Mouse (Mus musculus): ENCODE data around the gene Tbce. TPM values are rescaled to one million over a fixed set of nuclear protein-coding genes. Genes with fewer than 3 reads are reported as not detected.
"Not testable (repeated sequence)": the region's sequence is repeated elsewhere in the genome, so short reads cannot be mapped to it uniquely, and the experiment has no call there.

The Tbce gene
- total and polyA plus RNA-seq, 3 experiments: 2.6 to 88.8 (median 56.1) TPM

DNA sequence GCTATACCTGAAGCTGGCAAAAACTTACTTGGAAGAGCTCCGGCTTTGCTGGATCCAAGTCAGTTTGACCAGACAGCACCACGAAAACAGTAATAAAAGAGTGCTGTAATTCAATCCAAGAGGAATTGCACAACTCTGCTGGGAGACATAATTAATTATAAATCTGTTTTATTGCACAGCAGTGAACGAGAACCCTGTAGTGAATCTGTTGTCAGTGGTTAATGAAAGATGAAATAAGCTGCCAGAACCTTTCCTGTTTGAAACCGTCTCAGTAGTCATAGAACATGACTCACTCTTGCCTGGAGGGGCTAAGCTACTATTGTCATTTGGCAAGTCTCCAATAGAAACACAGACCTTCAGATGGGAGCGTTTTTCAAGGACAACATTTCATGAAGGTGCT, 748 bp upstream of the Tbce start:
- no peak for ATAC-seq (ENCODE audit: extremely low read depth, insufficient number of reproducible peaks, low FRiP score, poor library complexity, severe bottlenecking)
- Histone ChIP-seq H3K4me3 (ENCODE audit: low read depth, low read length) (peak overlapping the region; percentile 87), H3K4me1 (ENCODE audit: insufficient read depth, low read depth, low read length) (peaks cover 29% of the 10 kb centered on the region), H3K27me3 (ENCODE audit: insufficient read depth, low read length) (no peaks in the 10 kb centered on the region), H3K9me3 (replicated peaks) (no peaks in the 10 kb centered on the region), H3K36me3 (replicated peaks) (peaks cover 10% of the 10 kb centered on the region)
- no peak for TF ChIP-seq POLR2AphosphoS5 (IDR thresholded peaks at IDR 0.05; ENCODE audit: insufficient replicate concordance, low read depth, low read length)
- no peak for TF ChIP-seq CTCF (IDR thresholded peaks at IDR 0.05; ENCODE audit: low read depth, low read length)
- TF ChIP-seq GATA2 (IDR thresholded peaks at IDR 0.05; ENCODE audit: borderline replicate concordance, low read depth, low read length): no peak
- TF ChIP-seq TAL1 (conservative IDR thresholded peaks at IDR 0.05; ENCODE audit: low read depth, low read length): no peak
- TF ChIP-seq GATA1 (IDR thresholded peaks at IDR 0.05; ENCODE audit: borderline replicate concordance, low read length): no peak
- DNase-seq (ENCODE audit: low spot score): no peak

DNA sequence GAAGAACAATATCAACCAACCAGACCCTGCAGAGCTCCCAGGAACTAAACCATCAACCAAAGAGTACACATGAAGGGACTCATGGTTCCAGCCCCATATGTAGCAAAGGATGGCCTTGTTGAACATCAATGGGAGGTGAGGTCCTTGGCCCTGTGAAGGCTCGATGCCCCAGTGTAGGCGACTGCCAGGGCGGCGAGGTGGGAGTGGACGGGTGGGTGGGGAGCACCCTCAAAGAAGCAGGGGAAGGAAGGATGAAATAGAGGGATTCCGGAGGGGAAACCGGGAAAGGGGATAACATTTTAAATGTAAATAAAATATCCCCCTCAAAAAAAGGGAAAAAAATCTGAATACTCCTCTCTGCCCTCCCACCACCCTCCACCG, 537 bp downstream of the Tbce start:
- no peak for DNase-seq (ENCODE audit: low spot score)
- no peak for ATAC-seq (ENCODE audit: extremely low read depth, insufficient number of reproducible peaks, low FRiP score, poor library complexity, severe bottlenecking)
- TF ChIP-seq GATA1 (IDR thresholded peaks at IDR 0.05; ENCODE audit: borderline replicate concordance, low read length) (no peak), POLR2AphosphoS5 (IDR thresholded peaks at IDR 0.05; ENCODE audit: insufficient replicate concordance, low read depth, low read length) (no peak), GATA2 (IDR thresholded peaks at IDR 0.05; ENCODE audit: borderline replicate concordance, low read depth, low read length) (no peak), CTCF (IDR thresholded peaks at IDR 0.05; ENCODE audit: low read depth, low read length) (no peak), TAL1 (conservative IDR thresholded peaks at IDR 0.05; ENCODE audit: low read depth, low read length) (no peak)
- Histone ChIP-seq H3K4me1 (ENCODE audit: insufficient read depth, low read depth, low read length) (peaks cover 42% of the 10 kb centered on the region), H3K36me3 (replicated peaks) (peaks cover 10% of the 10 kb centered on the region), H3K9me3 (replicated peaks) (no peaks in the 10 kb centered on the region), H3K4me3 (ENCODE audit: low read depth, low read length) (peak overlapping the region; percentile 87), H3K27me3 (ENCODE audit: insufficient read depth, low read length) (no peaks in the 10 kb centered on the region)

DNA sequence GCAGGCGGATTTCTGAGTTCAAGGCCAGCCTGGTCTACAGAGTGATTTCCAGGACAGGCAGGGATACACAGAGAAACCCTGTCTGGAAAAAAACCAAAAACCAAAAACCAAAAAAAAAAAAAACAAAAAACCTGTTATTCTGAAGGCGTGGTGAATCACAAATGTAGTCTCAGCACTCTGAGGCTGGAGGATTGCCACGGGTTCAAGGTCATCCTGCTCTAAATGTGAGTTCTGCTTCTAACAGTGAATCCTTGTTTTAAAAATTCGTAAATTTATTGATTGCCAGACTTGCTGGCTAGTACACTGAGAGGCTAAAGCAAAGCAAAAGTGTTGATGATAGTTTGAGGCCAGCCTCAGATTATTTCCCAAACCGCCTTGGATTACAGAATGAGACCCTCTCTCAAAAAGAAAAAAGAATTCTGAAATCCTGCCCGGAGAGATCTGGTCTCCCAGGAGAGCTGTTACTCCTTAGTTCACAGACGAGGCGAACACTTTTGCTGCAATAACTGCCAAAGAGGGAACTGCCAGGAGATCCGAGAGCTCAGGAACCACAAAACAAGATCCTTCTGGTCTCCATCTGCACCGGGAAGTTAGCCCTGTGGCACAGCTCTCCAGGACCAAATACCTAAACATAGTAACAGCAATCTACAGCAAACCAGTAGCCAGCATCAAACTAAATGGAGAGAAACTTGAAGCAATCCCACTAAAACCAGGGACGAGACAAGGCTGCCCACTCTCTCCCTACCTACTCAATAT, 3.4 kb downstream of the Tbce start:
- ATAC-seq (ENCODE audit: extremely low read depth, insufficient number of reproducible peaks, low FRiP score, poor library complexity, severe bottlenecking) (no peak), DNase-seq (ENCODE audit: low spot score) (no peak)
- Histone ChIP-seq H3K36me3 (replicated peaks) (peaks cover 15% of the 10 kb centered on the region), H3K9me3 (replicated peaks) (no peaks in the 10 kb centered on the region), H3K4me3 (ENCODE audit: low read depth, low read length) (no peak overlapping the region), H3K27me3 (ENCODE audit: insufficient read depth, low read length) (no peaks in the 10 kb centered on the region), H3K4me1 (ENCODE audit: insufficient read depth, low read depth, low read length) (peaks cover 58% of the 10 kb centered on the region)
- no peak for TF ChIP-seq GATA1 (IDR thresholded peaks at IDR 0.05; ENCODE audit: borderline replicate concordance, low read length)
- TF ChIP-seq POLR2AphosphoS5 (IDR thresholded peaks at IDR 0.05; ENCODE audit: insufficient replicate concordance, low read depth, low read length): no peak

DNA sequence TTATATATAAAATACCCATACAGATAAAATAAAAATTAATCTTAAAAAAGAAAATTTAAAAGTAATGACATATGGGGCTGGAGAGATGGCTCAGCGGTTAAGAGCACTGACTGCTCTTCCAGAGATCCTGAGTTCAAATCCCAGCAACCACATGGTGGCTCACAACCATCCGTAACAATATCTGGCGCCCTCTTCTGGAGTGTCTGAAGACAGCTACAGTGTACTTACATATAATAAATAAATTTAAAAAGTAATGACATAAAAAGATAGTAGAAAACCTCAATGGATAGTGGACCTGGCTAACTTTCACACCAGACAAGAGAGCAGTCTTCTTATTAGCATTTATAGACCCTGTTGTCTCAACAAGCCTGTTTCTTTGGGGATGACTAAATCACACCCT, 4.1 kb downstream of the Tbce start:
- not testable (repeated sequence) for H3K4me3 ChIP-seq (ENCODE audit: low read depth, low read length); DNase-seq (ENCODE audit: low spot score); H3K27me3 ChIP-seq (ENCODE audit: insufficient read depth, low read length); H3K9me3 ChIP-seq (replicated peaks); ATAC-seq (ENCODE audit: extremely low read depth, insufficient number of reproducible peaks, low FRiP score, poor library complexity, severe bottlenecking)
- H3K4me1 ChIP-seq (ENCODE audit: insufficient read depth, low read depth, low read length): peaks cover 56% of the 10 kb centered on the region
- peaks cover 19% of the 10 kb centered on the region for H3K36me3 ChIP-seq (replicated peaks)

DNA sequence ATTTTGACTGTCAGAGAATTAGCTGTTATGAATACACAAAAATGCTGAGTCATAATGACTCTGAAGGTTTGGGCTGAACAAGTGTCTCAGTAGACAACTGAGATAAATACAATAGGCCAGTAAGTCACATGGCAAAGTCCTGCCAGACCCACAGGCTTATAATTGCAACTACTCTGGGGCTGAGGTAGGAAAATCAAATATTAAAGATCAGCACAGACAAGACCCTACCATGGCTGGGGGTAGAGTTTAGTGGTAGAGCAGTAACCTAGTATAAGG, 5.4 kb downstream of the Tbce start:
- Histone ChIP-seq H3K9me3 (replicated peaks) (no peaks in the 10 kb centered on the region), H3K36me3 (replicated peaks) (peaks cover 32% of the 10 kb centered on the region), H3K4me3 (ENCODE audit: low read depth, low read length) (no peak overlapping the region; the same call in 1 of the 2 replicates), H3K4me1 (ENCODE audit: insufficient read depth, low read depth, low read length) (peaks cover 61% of the 10 kb centered on the region), H3K27me3 (ENCODE audit: insufficient read depth, low read length) (no peaks in the 10 kb centered on the region)
- DNase-seq (ENCODE audit: low spot score): peak; percentile 46
- TF ChIP-seq GATA2 (IDR thresholded peaks at IDR 0.05; ENCODE audit: borderline replicate concordance, low read depth, low read length) (no peak), POLR2AphosphoS5 (IDR thresholded peaks at IDR 0.05; ENCODE audit: insufficient replicate concordance, low read depth, low read length) (no peak), GATA1 (IDR thresholded peaks at IDR 0.05; ENCODE audit: borderline replicate concordance, low read length) (no peak), CTCF (IDR thresholded peaks at IDR 0.05; ENCODE audit: low read depth, low read length) (no peak), TAL1 (conservative IDR thresholded peaks at IDR 0.05; ENCODE audit: low read depth, low read length) (no peak)
- ATAC-seq (ENCODE audit: extremely low read depth, insufficient number of reproducible peaks, low FRiP score, poor library complexity, severe bottlenecking): peak; percentile 81

DNA sequence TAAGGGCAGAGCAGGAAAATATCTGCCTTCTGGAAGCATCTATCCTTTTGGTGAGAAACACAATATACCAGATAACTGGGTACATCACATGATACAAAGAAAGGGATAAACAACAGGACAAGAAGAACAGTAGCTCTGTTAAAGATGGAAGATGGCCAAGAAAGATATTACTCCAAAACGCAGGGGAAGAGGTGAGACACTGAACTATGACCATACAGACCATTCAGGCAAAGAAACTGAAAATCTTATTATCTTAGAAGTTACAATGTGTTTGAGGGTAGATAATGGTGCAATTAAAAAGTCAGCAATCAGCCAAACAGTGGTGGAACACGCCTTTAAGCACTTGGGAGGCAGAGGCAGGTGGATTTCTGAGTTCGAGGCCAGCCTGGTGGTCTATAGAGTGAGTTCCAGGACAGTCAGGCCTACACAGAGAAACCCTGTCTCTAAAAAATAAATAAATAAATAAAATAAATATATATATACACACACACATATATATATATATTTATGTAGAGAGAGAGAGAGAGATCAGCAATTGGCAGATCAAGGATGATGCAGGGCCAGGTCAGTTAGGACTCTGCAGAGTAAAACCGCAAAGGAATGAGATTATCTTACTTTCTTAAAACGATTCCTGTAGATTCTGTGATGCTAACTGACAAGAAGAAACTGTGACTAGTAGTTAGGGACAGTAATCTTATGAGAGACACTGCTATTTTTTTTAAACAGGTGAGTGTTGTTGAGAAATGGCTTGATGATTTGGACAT, 5.9 kb downstream of the Tbce start:
- no peaks in the 10 kb centered on the region for H3K27me3 ChIP-seq (ENCODE audit: insufficient read depth, low read length)
- TF ChIP-seq GATA2 (IDR thresholded peaks at IDR 0.05; ENCODE audit: borderline replicate concordance, low read depth, low read length) (no peak), TAL1 (conservative IDR thresholded peaks at IDR 0.05; ENCODE audit: low read depth, low read length) (peak; percentile 33; the same call in 1 of the 2 replicates)
- ATAC-seq (ENCODE audit: extremely low read depth, insufficient number of reproducible peaks, low FRiP score, poor library complexity, severe bottlenecking): peak; percentile 81
- H3K4me1 ChIP-seq (ENCODE audit: insufficient read depth, low read depth, low read length): peaks cover 57% of the 10 kb centered on the region
- H3K4me3 ChIP-seq (ENCODE audit: low read depth, low read length): no peak overlapping the region
- H3K9me3 ChIP-seq (replicated peaks): no peaks in the 10 kb centered on the region
- H3K36me3 ChIP-seq (replicated peaks): peaks cover 35% of the 10 kb centered on the region
- DNase-seq (ENCODE audit: low spot score): no peak

Measured in G1E (cell line).